Mouse (Mus musculus) thymus, adult 18-20 months (tissue): ENCODE results near the gene Alox5ap.
A peak's percentile ranks its signal among the peaks of the same experiment; 100 is the strongest.

Experiments
- DNase-seq, 2 experiments: peaks; one replicate each; pipeline ENCODE4 v3.0.0; 2022; ENCODE audit warnings: mixed read lengths in 2 of 2

Gene Alox5ap

GRCm38 (mm10) chr5:149264405-149264804 lies at the start of gene Alox5ap:
Gene Alox5ap (plus strand): TSS chr5:149264767.
- no peak for DNase-seq

- no peak for DNase-seq
These were observed 49.0 kb upstream of the Alox5ap start for GRCm38 (mm10) chr5:149215540-149215939.

- no peak for DNase-seq
These were observed 46.8 kb upstream of the Alox5ap start for GRCm38 (mm10) chr5:149217524-149218357.

GRCm38 (mm10) chr5:149219493-149219892 lies 45.1 kb upstream of the Alox5ap start:
- no peak for DNase-seq

- DNase-seq: no peak
These were observed 43.2 kb upstream of the Alox5ap start for GRCm38 (mm10) chr5:149221355-149221754.

- DNase-seq: no peak
These were observed 39.9 kb upstream of the Alox5ap start for GRCm38 (mm10) chr5:149224666-149225065.

GRCm38 (mm10) chr5:149228700-149229618 lies 35.6 kb upstream of the Alox5ap start:
- DNase-seq: peak; percentile 89 to 92

GRCm38 (mm10) chr5:149229619-149230339 lies 34.8 kb upstream of the Alox5ap start:
- DNase-seq: no peak

GRCm38 (mm10) chr5:149235002-149235401 lies 29.6 kb upstream of the Alox5ap start:
- DNase-seq: peak in 1 of 2 experiments; percentile 33

GRCm38 (mm10) chr5:149237221-149237950 lies 27.2 kb upstream of the Alox5ap start:
- DNase-seq: no peak

GRCm38 (mm10) chr5:149242467-149242866 lies 22.1 kb upstream of the Alox5ap start:
- DNase-seq: no peak

- no peak for DNase-seq
These were observed 21.5 kb upstream of the Alox5ap start for GRCm38 (mm10) chr5:149243053-149243452.

GRCm38 (mm10) chr5:149245391-149245964 lies 19.1 kb upstream of the Alox5ap start:
- DNase-seq: no peak

- DNase-seq: peak; percentile 82 to 89
These were observed 18.5 kb upstream of the Alox5ap start for GRCm38 (mm10) chr5:149245965-149246470.

- DNase-seq: no peak
These were observed 17.3 kb upstream of the Alox5ap start for GRCm38 (mm10) chr5:149247047-149247904.

GRCm38 (mm10) chr5:149252303-149252702 lies 12.3 kb upstream of the Alox5ap start:
- DNase-seq: no peak

GRCm38 (mm10) chr5:149253491-149253890 lies 11.1 kb upstream of the Alox5ap start:
- no peak for DNase-seq

GRCm38 (mm10) chr5:149255522-149255921 lies 9.0 kb upstream of the Alox5ap start:
- DNase-seq: no peak

- no peak for DNase-seq
These were observed 6.9 kb upstream of the Alox5ap start for GRCm38 (mm10) chr5:149257518-149258281.

- no peak for DNase-seq
These were observed 5.5 kb upstream of the Alox5ap start for GRCm38 (mm10) chr5:149259093-149259492.
